Mouse (Mus musculus): ENCODE results near the gene Ces2a. TPM values are rescaled to one million over a fixed set of nuclear protein-coding genes. Genes with fewer than 3 reads are reported as not detected.

Ces2a gene
- total RNA-seq (2012; rRNA removed): not detected in 2 replicates

DNA sequence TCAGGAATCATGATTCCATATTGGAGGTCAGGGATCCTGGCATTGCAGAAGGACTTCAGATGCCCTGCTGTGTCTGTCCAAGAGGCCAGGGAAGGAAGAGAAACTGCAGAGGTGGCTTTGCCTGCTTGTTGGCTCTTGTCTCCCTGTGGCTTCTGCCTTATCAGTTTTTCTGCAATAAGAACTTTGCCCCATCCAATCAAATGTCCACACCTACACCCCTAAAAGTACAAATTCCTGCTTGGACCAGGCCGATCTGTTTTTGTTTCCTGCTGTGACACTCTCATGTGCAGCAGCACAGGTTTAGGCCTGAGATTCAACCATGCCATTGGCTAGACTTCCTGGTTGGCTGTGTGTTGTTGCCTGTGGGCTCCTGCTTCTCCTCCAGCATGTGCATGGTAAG is at the start of gene Ces2a:
TSS of gene Ces2a (plus strand) at position 251 of the 400 bp plus-strand sequence.
- Histone ChIP-seq H3K9me3 (ENCODE audit: control insufficient read depth, insufficient read depth, low read depth, low read length) (no peaks in the 10 kb centered on the region), H3K36me3 (ENCODE audit: control insufficient read depth, insufficient read depth, low read length, poor library complexity, severe bottlenecking) (no peaks in the 10 kb centered on the region), H3K4me3 (ENCODE audit: insufficient read depth in 1 of 2, low read depth in 1 of 2, low read length in 2 of 2, poor library complexity in 1 of 2, severe bottlenecking in 1 of 2) (no peak within 1 kb of the TSS), H3K4me1 (ENCODE audit: control insufficient read depth in 2 of 2, insufficient read depth in 2 of 2, low read length in 2 of 2, poor library complexity in 1 of 2) (no peaks in the 10 kb centered on the region), H3K9ac (ENCODE audit: insufficient read depth, low read depth, low read length, poor library complexity, severe bottlenecking) (no peak within 1 kb of the TSS), H3K27ac (ENCODE audit: insufficient read depth, low read depth, low read length, poor library complexity, severe bottlenecking) (no peak within 1 kb of the TSS)
- TF ChIP-seq MAFK (IDR thresholded peaks at IDR 0.05; ENCODE audit: insufficient read depth, low read depth, low read length): no peak
- TF ChIP-seq CHD2 (IDR thresholded peaks at IDR 0.05; ENCODE audit: low read depth, low read length): no peak
- TF ChIP-seq HCFC1 (IDR thresholded peaks at IDR 0.05; ENCODE audit: borderline replicate concordance, insufficient read depth, low read length): no peak
- TF ChIP-seq ZNF384 (IDR thresholded peaks at IDR 0.05; ENCODE audit: low read depth, low read length): no peak
- no peak for TF ChIP-seq ZC3H11A (IDR thresholded peaks at IDR 0.05; ENCODE audit: borderline replicate concordance, low read depth, low read length)
- in situ Hi-C loops (cut with MboI; ENCODE audit: low sequenced_read_pairs in 2 of 2, unreplicated experiment in 2 of 2): no loop called here
- no peak for DNase-seq (ENCODE audit: low read depth, low spot score)

DNA sequence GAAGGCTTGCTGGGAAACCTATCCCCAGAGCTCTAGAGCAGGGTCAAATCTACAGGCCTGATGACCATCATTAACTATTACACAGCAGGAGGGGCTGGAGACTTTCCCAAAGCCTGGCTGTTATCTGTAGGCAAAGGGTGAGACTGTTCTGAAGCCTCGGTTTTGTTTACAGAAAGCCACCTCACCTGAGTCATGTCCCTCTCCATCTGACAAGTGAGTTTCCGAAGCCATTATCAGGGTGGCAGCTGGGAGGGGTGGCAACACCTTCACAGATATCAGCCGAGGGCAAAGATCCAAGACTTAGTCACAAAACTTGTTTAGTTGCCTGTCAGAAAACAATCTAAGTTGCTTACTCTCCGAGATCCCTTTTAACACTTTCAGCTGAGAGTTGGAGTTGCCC is 45.4 kb upstream of the Ces2a start:
- Histone ChIP-seq H3K36me3 (ENCODE audit: control insufficient read depth, insufficient read depth, low read length, poor library complexity, severe bottlenecking) (no peaks in the 10 kb centered on the region), H3K4me1 (ENCODE audit: control insufficient read depth in 2 of 2, insufficient read depth in 2 of 2, low read length in 2 of 2, poor library complexity in 1 of 2) (no peaks in the 10 kb centered on the region), H3K27ac (ENCODE audit: insufficient read depth, low read depth, low read length, poor library complexity, severe bottlenecking) (no peak overlapping the region), H3K9me3 (ENCODE audit: control insufficient read depth, insufficient read depth, low read depth, low read length) (no peaks in the 10 kb centered on the region), H3K9ac (ENCODE audit: insufficient read depth, low read depth, low read length, poor library complexity, severe bottlenecking) (no peak overlapping the region), H3K4me3 (ENCODE audit: insufficient read depth in 1 of 2, low read depth in 1 of 2, low read length in 2 of 2, poor library complexity in 1 of 2, severe bottlenecking in 1 of 2) (no peak overlapping the region)
- in situ Hi-C loops (cut with MboI; ENCODE audit: low sequenced_read_pairs in 2 of 2, unreplicated experiment in 2 of 2): no loop called here
- TF ChIP-seq CHD2 (IDR thresholded peaks at IDR 0.05; ENCODE audit: low read depth, low read length) (no peak), MAFK (IDR thresholded peaks at IDR 0.05; ENCODE audit: insufficient read depth, low read depth, low read length) (no peak), ZNF384 (IDR thresholded peaks at IDR 0.05; ENCODE audit: low read depth, low read length) (no peak), HCFC1 (IDR thresholded peaks at IDR 0.05; ENCODE audit: borderline replicate concordance, insufficient read depth, low read length) (no peak)
- no peak for DNase-seq (ENCODE audit: low read depth, low spot score)

DNA sequence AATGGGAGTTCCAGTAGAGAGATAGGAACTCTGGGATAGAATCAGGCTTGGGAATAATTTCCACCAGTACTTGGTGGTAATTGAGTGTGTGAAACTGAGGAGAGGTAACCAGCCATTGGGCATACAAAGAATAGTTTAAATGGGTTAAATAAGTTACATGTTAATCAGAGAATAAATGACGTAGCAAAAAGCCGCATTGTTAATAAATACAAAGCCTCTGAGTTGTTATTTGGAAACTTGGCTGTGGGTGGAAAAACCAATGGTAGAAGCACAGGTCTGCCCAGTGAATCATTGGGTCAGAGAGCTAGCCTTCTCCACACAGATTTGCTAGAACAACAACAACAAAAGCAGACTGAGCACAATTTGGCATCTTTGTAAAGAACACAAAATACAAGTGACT is 35.2 kb upstream of the Ces2a start:
- Histone ChIP-seq H3K4me3 (ENCODE audit: insufficient read depth in 1 of 2, low read depth in 1 of 2, low read length in 2 of 2, poor library complexity in 1 of 2, severe bottlenecking in 1 of 2) (no peak overlapping the region), H3K27ac (ENCODE audit: insufficient read depth, low read depth, low read length, poor library complexity, severe bottlenecking) (no peak overlapping the region), H3K4me1 (ENCODE audit: control insufficient read depth in 2 of 2, insufficient read depth in 2 of 2, low read length in 2 of 2, poor library complexity in 1 of 2) (no peaks in the 10 kb centered on the region), H3K36me3 (ENCODE audit: control insufficient read depth, insufficient read depth, low read length, poor library complexity, severe bottlenecking) (no peaks in the 10 kb centered on the region), H3K9ac (ENCODE audit: insufficient read depth, low read depth, low read length, poor library complexity, severe bottlenecking) (no peak overlapping the region), H3K9me3 (ENCODE audit: control insufficient read depth, insufficient read depth, low read depth, low read length) (no peaks in the 10 kb centered on the region)
- in situ Hi-C loops (cut with MboI; ENCODE audit: low sequenced_read_pairs in 2 of 2, unreplicated experiment in 2 of 2): no loop called here
- TF ChIP-seq CHD2 (IDR thresholded peaks at IDR 0.05; ENCODE audit: low read depth, low read length) (no peak), ZC3H11A (IDR thresholded peaks at IDR 0.05; ENCODE audit: borderline replicate concordance, low read depth, low read length) (no peak), ZNF384 (IDR thresholded peaks at IDR 0.05; ENCODE audit: low read depth, low read length) (no peak), MAFK (IDR thresholded peaks at IDR 0.05; ENCODE audit: insufficient read depth, low read depth, low read length) (no peak), HCFC1 (IDR thresholded peaks at IDR 0.05; ENCODE audit: borderline replicate concordance, insufficient read depth, low read length) (no peak)
- DNase-seq (ENCODE audit: low read depth, low spot score): no peak

DNA sequence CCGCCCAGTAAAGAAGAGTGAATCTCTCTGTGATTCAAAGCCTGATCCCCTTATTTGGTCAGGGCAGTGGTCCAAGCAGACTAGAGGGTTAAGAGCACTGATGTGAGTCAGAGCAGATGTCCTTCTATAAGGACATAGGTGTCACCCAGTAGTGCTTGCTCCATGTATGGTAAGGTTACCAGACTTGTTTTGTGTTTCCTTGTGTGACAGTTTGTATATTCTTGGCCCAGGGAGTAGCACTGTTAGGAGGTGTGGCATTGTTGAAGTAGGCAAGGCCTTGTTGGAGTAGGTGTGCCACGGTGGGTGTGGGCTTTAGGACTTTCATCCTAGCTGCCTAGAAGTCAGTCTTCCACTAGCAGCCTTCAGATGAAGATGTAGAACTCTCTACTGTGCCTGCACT is 31.9 kb upstream of the Ces2a start:
- H3K9ac ChIP-seq (ENCODE audit: insufficient read depth, low read depth, low read length, poor library complexity, severe bottlenecking): no peak overlapping the region
- no peaks in the 10 kb centered on the region for H3K36me3 ChIP-seq (ENCODE audit: control insufficient read depth, insufficient read depth, low read length, poor library complexity, severe bottlenecking)
- TF ChIP-seq HCFC1 (IDR thresholded peaks at IDR 0.05; ENCODE audit: borderline replicate concordance, insufficient read depth, low read length): no peak
- TF ChIP-seq ZC3H11A (IDR thresholded peaks at IDR 0.05; ENCODE audit: borderline replicate concordance, low read depth, low read length): no peak
- TF ChIP-seq MAFK (IDR thresholded peaks at IDR 0.05; ENCODE audit: insufficient read depth, low read depth, low read length): no peak
- no peak for TF ChIP-seq CHD2 (IDR thresholded peaks at IDR 0.05; ENCODE audit: low read depth, low read length)
- TF ChIP-seq ZNF384 (IDR thresholded peaks at IDR 0.05; ENCODE audit: low read depth, low read length): no peak
- no peak overlapping the region for H3K4me3 ChIP-seq (ENCODE audit: insufficient read depth in 1 of 2, low read depth in 1 of 2, low read length in 2 of 2, poor library complexity in 1 of 2, severe bottlenecking in 1 of 2)
- in situ Hi-C loops (cut with MboI; ENCODE audit: low sequenced_read_pairs in 2 of 2, unreplicated experiment in 2 of 2): no loop called here
- H3K9me3 ChIP-seq (ENCODE audit: control insufficient read depth, insufficient read depth, low read depth, low read length): no peaks in the 10 kb centered on the region
- no peaks in the 10 kb centered on the region for H3K4me1 ChIP-seq (ENCODE audit: control insufficient read depth in 2 of 2, insufficient read depth in 2 of 2, low read length in 2 of 2, poor library complexity in 1 of 2)
- no peak overlapping the region for H3K27ac ChIP-seq (ENCODE audit: insufficient read depth, low read depth, low read length, poor library complexity, severe bottlenecking)
- no peak for DNase-seq (ENCODE audit: low read depth, low spot score)

DNA sequence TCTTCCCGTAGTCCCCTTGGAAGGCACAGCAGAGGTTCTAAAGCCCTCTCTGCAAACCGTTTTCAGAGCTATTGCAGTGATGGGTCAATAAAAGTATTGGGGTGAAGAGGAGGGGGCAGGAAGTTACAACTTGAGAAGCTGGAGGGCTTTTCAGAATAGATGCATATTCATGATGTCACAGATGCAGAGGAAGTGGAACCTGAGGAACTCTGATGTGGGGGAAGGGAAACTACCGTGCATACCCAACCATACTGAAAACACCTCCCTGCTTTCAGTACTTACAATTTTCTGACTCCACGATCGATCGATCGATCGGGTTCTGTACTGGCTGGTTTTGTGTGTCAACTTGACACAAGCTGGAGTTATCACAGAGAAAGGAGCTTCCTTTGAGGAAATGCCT is 12.6 kb upstream of the Ces2a start:
- H3K4me3 ChIP-seq (ENCODE audit: insufficient read depth in 1 of 2, low read depth in 1 of 2, low read length in 2 of 2, poor library complexity in 1 of 2, severe bottlenecking in 1 of 2): no peak overlapping the region
- H3K9ac ChIP-seq (ENCODE audit: insufficient read depth, low read depth, low read length, poor library complexity, severe bottlenecking): no peak overlapping the region
- no peak overlapping the region for H3K27ac ChIP-seq (ENCODE audit: insufficient read depth, low read depth, low read length, poor library complexity, severe bottlenecking)
- no peaks in the 10 kb centered on the region for H3K36me3 ChIP-seq (ENCODE audit: control insufficient read depth, insufficient read depth, low read length, poor library complexity, severe bottlenecking)
- H3K4me1 ChIP-seq (ENCODE audit: control insufficient read depth in 2 of 2, insufficient read depth in 2 of 2, low read length in 2 of 2, poor library complexity in 1 of 2): no peaks in the 10 kb centered on the region
- H3K9me3 ChIP-seq (ENCODE audit: control insufficient read depth, insufficient read depth, low read depth, low read length): no peaks in the 10 kb centered on the region
- no peak for DNase-seq (ENCODE audit: low read depth, low spot score)
- TF ChIP-seq HCFC1 (IDR thresholded peaks at IDR 0.05; ENCODE audit: borderline replicate concordance, insufficient read depth, low read length): no peak
- no peak for TF ChIP-seq CHD2 (IDR thresholded peaks at IDR 0.05; ENCODE audit: low read depth, low read length)
- TF ChIP-seq MAFK (IDR thresholded peaks at IDR 0.05; ENCODE audit: insufficient read depth, low read depth, low read length): no peak
- TF ChIP-seq ZC3H11A (IDR thresholded peaks at IDR 0.05; ENCODE audit: borderline replicate concordance, low read depth, low read length): no peak
- no peak for TF ChIP-seq ZNF384 (IDR thresholded peaks at IDR 0.05; ENCODE audit: low read depth, low read length)
- in situ Hi-C loops (cut with MboI; ENCODE audit: low sequenced_read_pairs in 2 of 2, unreplicated experiment in 2 of 2): no loop called here
